Mouse (Mus musculus) liver, adult 2 months (tissue): Measurements from ENCODE around the gene Olfr764-ps1. TPM values are rescaled to one million over a fixed set of nuclear protein-coding genes. Genes with fewer than 3 reads are reported as not detected.
A peak's percentile ranks its signal among the peaks of the same experiment; 100 is the strongest.
"Not testable (repeated sequence)": the region's sequence is repeated elsewhere in the genome, so short reads cannot be mapped to it uniquely, and the experiment has no call there.

ENCODE experiments used
- DNase-seq: peaks from one replicate; pipeline ENCODE4 v3.0.0-alpha.2; 2011; ENCODE audit warnings: low read depth, low spot score; ENCODE audit errors: extremely low read depth
- H3K27ac ChIP-seq: fragments of 200-500 bp; replicated peaks from 2 replicates; pipeline ENCODE4 v1.5.1; 2012; ENCODE audit warnings: low read depth, mild to moderate bottlenecking, control low read depth, inconsistent platforms, low read length; ENCODE audit not compliant: insufficient read depth
- H3K27me3 ChIP-seq: fragments of 200-500 bp; 2 replicates; pipeline ENCODE4 v1.6.1; 2012; ENCODE audit warnings: mild to moderate bottlenecking, moderate library complexity, low read length, inconsistent platforms; ENCODE audit not compliant: control insufficient read depth, insufficient read depth
- H3K36me3 ChIP-seq: fragments of 200-500 bp; 2 replicates; pipeline ENCODE4 v1.6.1; 2012; ENCODE audit warnings: low read length, inconsistent platforms; ENCODE audit not compliant: control insufficient read depth, insufficient read depth
- H3K4me1 ChIP-seq: fragments of 200-500 bp; 2 replicates; pipeline ENCODE4 v1.6.1; 2011; ENCODE audit warnings: low read length; ENCODE audit not compliant: control insufficient read depth, insufficient read depth
- H3K4me3 ChIP-seq: fragments of 200-500 bp; 2 replicates; pipeline ENCODE4 v1.5.1; 2011; ENCODE audit warnings: low read depth, mild to moderate bottlenecking, control low read depth, low read length, moderate library complexity; ENCODE audit not compliant: insufficient read depth
- H3K79me2 ChIP-seq: fragments of 200-500 bp; 2 replicates; pipeline ENCODE4 v1.6.1; 2012; ENCODE audit warnings: inconsistent platforms, mild to moderate bottlenecking, low read length, moderate library complexity; ENCODE audit not compliant: control insufficient read depth, insufficient read depth
- H3K9ac ChIP-seq: fragments of 200-500 bp; 2 replicates; pipeline ENCODE4 v1.6.1; 2012; ENCODE audit warnings: low read depth, mild to moderate bottlenecking, control low read depth, inconsistent platforms, low read length
- CTCF ChIP-seq: fragments of 200-500 bp; IDR thresholded peaks from 2 replicates; pipeline ENCODE4 v1.5.1; 2011; ENCODE audit warnings: low read depth, low read length, control low read depth
- POLR2A ChIP-seq: fragments of 200-500 bp; IDR thresholded peaks from 2 replicates; pipeline ENCODE4 v1.6.1; 2011; ENCODE audit warnings: low read length, control low read depth; ENCODE audit not compliant: insufficient read depth; ENCODE audit errors: extremely low read depth
- WGBS: fragments of 180-500 bp; shearing (Covaris S2); methylation state at CpG from one replicate; pipeline ENCODE4 v1.1.7; 2018; 5-methylcytosine and 5-hydroxymethylcytosine counted together
- polyA plus RNA-seq: library from polyadenylated mRNA; depleted of rRNA; stranded (reverse); fragments of >200 nt; gene quantifications from 2 replicates; pipeline ENCODE4 v1.2.3, GENCODE M21; 2012; rRNA removed
- total RNA-seq: library from RNA; depleted of rRNA; stranded (reverse); fragments of >200 nt; gene quantifications from 2 replicates; pipeline ENCODE4 v1.2.3, GENCODE M21; 2014; rRNA removed

Olfr764-ps1 gene
- total RNA-seq (not detected in 2 replicates), polyA plus RNA-seq (not detected in 2 replicates)

- TF ChIP-seq POLR2A (no peak), CTCF (no peak)
- 71% methylated on average over 3 of the region's 3 CpGs for WGBS
- no peak for DNase-seq
- H3K4me3 ChIP-seq = no peak within 1 kb of the TSS
- no peaks in the 10 kb centered on the region for H3K36me3 ChIP-seq
- H3K27me3 ChIP-seq = no peaks in the 10 kb centered on the region
- H3K27ac ChIP-seq = no peak within 1 kb of the TSS
- no peaks in the 10 kb centered on the region for H3K4me1 ChIP-seq
- H3K9ac ChIP-seq = no peak within 1 kb of the TSS
- no peaks in the 10 kb centered on the region for H3K79me2 ChIP-seq
Measured at GRCm38 (mm10) chr10:129039796-129040195, at the start of gene Olfr764-ps1. Gene Olfr764-ps1 (minus strand): TSS chr10:129039896.

- H3K4me1 ChIP-seq, H3K4me3 ChIP-seq, DNase-seq, H3K9ac ChIP-seq, H3K36me3 ChIP-seq, H3K79me2 ChIP-seq, H3K27ac ChIP-seq, H3K27me3 ChIP-seq: not testable (repeated sequence)
Measured at GRCm38 (mm10) chr10:129082810-129083209, 43.1 kb upstream of the Olfr764-ps1 start, which contains the start of gene Olfr767. Gene Olfr767 (minus strand): TSS chr10:129082910.

GRCm38 (mm10) chr10:129068877-129069276 lies 29.2 kb upstream of the Olfr764-ps1 start, which contains the start of gene Olfr766-ps1:
Gene Olfr766-ps1 (minus strand): TSS chr10:129068977.
- no peaks in the 10 kb centered on the region for H3K79me2 ChIP-seq
- H3K27me3 ChIP-seq = no peaks in the 10 kb centered on the region
- no peaks in the 10 kb centered on the region for H3K36me3 ChIP-seq
- no peak for DNase-seq
- WGBS = 72% methylated on average over 2 of the region's 2 CpGs
- H3K4me1 ChIP-seq = no peaks in the 10 kb centered on the region
- no peak within 1 kb of the TSS for H3K4me3 ChIP-seq
- no peak for TF ChIP-seq CTCF
- no peak for TF ChIP-seq POLR2A
- no peak within 1 kb of the TSS for H3K9ac ChIP-seq
- no peak within 1 kb of the TSS for H3K27ac ChIP-seq

- H3K4me3 ChIP-seq, H3K36me3 ChIP-seq, DNase-seq, H3K27ac ChIP-seq, H3K79me2 ChIP-seq, H3K9ac ChIP-seq, H3K4me1 ChIP-seq, H3K27me3 ChIP-seq: not testable (repeated sequence)
Measured at GRCm38 (mm10) chr10:129049898-129050297, 10.2 kb upstream of the Olfr764-ps1 start, which contains the start of gene Olfr765. Gene Olfr765 (minus strand): TSS chr10:129049998.

- WGBS = 79% methylated on average over 2 of the region's 2 CpGs
- Histone ChIP-seq H3K36me3 (no peaks in the 10 kb centered on the region), H3K79me2 (no peaks in the 10 kb centered on the region), H3K27ac (no peak overlapping the region), H3K9ac (no peak overlapping the region), H3K4me1 (no peaks in the 10 kb centered on the region), H3K4me3 (no peak overlapping the region), H3K27me3 (no peaks in the 10 kb centered on the region)
- TF ChIP-seq CTCF = no peak
- no peak for TF ChIP-seq POLR2A
- no peak for DNase-seq
Measured at GRCm38 (mm10) chr10:129028343-129028742, 11.4 kb downstream of the Olfr764-ps1 start.

- Histone ChIP-seq H3K4me1 (no peaks in the 10 kb centered on the region), H3K79me2 (no peaks in the 10 kb centered on the region), H3K27me3 (no peaks in the 10 kb centered on the region), H3K4me3 (no peak overlapping the region), H3K27ac (no peak overlapping the region), H3K36me3 (no peaks in the 10 kb centered on the region), H3K9ac (no peak overlapping the region)
- 66% methylated on average over 3 of the region's 3 CpGs for WGBS
- peak; percentile 48 for DNase-seq
- TF ChIP-seq POLR2A (no peak), CTCF (peak; percentile 64)
Measured at GRCm38 (mm10) chr10:129026018-129026662, 13.6 kb downstream of the Olfr764-ps1 start.
